Mouse (Mus musculus): ENCODE data around the gene Hivep3.

GRCm38 (mm10) chr4:120048274-120048673, 314.7 kb downstream of the Hivep3 start:
- TF ChIP-seq CTCF (IDR thresholded peaks at IDR 0.05 in 2 of 3, conservative IDR thresholded peaks at IDR 0.05 in 1 of 3; ENCODE audit: control insufficient read depth in 1 of 3, insufficient read depth in 1 of 3, low read depth in 2 of 3, low read length in 3 of 3, poor library complexity in 1 of 3, severe bottlenecking in 1 of 3), result no peak
- TF ChIP-seq SIN3A (IDR thresholded peaks at IDR 0.05; ENCODE audit: low read length), result no peak
- TF ChIP-seq E2F4 (IDR thresholded peaks at IDR 0.05; ENCODE audit: borderline replicate concordance, low read depth, low read length), result no peak
- no peak for TF ChIP-seq SMC3 (IDR thresholded peaks at IDR 0.05; ENCODE audit: low read depth, low read length)
- TF ChIP-seq POLR2A (IDR thresholded peaks at IDR 0.05; ENCODE audit: control insufficient read depth in 1 of 2, insufficient read depth in 1 of 2, low read depth in 1 of 2, low read length in 2 of 2, poor library complexity in 1 of 2), result no peak
- TF ChIP-seq NRF1 (IDR thresholded peaks at IDR 0.05; ENCODE audit: insufficient read depth, low read depth, low read length, poor library complexity, severe bottlenecking), result no peak
- no peak for TF ChIP-seq RCOR1 (IDR thresholded peaks at IDR 0.05; ENCODE audit: low read depth, low read length)

Data from MEL (cell line).